Mouse (Mus musculus): ENCODE measurements at regions not wholly inside any gene's neighbourhood (a gene's known extent, or its start where the extent isn't known, plus 50 kb on each side); places are given as distances from the start of the nearest gene placed in this dataset.

DNA sequence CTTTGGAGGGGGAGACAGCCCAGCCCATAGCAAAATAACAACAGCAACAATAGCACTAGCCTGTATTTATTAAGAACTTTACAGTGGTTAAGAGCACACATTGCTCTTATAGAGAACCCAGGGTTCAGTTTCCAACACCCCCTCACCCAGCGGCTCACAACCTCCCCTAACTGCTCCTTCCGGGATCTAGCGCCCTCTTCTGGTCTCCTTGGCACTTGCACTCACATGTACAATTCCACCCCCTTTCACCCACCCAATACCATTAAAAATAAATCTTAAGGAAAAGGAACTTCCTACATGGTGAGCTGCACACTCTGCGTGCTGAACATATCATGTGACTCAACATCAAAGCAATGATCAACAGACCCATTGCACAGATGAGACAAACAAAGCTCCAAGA is 261.5 kb upstream of the Irx3 start:
- Histone ChIP-seq H3K4me2 (ENCODE audit: low read depth) (no peak overlapping the region), H3K4me3 (no peak overlapping the region), H3K27me3 (ENCODE audit: control insufficient read depth, insufficient read depth, insufficient read length) (no peaks in the 10 kb centered on the region), H3K36me3 (ENCODE audit: control insufficient read depth, insufficient read depth) (no peaks in the 10 kb centered on the region), H3K79me2 (ENCODE audit: control insufficient read depth, insufficient read depth) (no peaks in the 10 kb centered on the region), H3ac (ENCODE audit: control insufficient read depth, insufficient read length) (no peak overlapping the region)
- no peak for TF ChIP-seq MAX (IDR thresholded peaks at IDR 0.05; ENCODE audit: low read depth)
- TF ChIP-seq SRF (IDR thresholded peaks at IDR 0.05; ENCODE audit: control insufficient read depth, insufficient read length, low read depth), result no peak
- no peak for TF ChIP-seq MYOG (IDR thresholded peaks at IDR 0.05; ENCODE audit: control insufficient read depth in 1 of 3, insufficient read depth in 1 of 3, insufficient read length in 2 of 3, low read depth in 2 of 3)
- TF ChIP-seq TCF12 (IDR thresholded peaks at IDR 0.05; ENCODE audit: insufficient read depth, poor library complexity, severe bottlenecking), result no peak
- TF ChIP-seq POLR2A (IDR thresholded peaks at IDR 0.05; ENCODE audit: insufficient read length, low read depth), result no peak
- no peak for TF ChIP-seq TCF3 (IDR thresholded peaks at IDR 0.05; ENCODE audit: insufficient read length, low read depth)
- no peak for TF ChIP-seq CEBPB (IDR thresholded peaks at IDR 0.05; ENCODE audit: insufficient read depth, poor library complexity, severe bottlenecking)
- no peak for TF ChIP-seq REST (IDR thresholded peaks at IDR 0.05; ENCODE audit: insufficient read depth, insufficient read length)
- TF ChIP-seq E2F4 (IDR thresholded peaks at IDR 0.05; ENCODE audit: insufficient read depth), result no peak
- TF ChIP-seq POLR2AphosphoS2 (IDR thresholded peaks at IDR 0.05; ENCODE audit: insufficient read length, low read depth), result no peak
- no peak for TF ChIP-seq MYOD1 (IDR thresholded peaks at IDR 0.05; ENCODE audit: control insufficient read depth in 1 of 3, insufficient read length in 2 of 3, low read depth in 2 of 3)
- no peak for TF ChIP-seq USF1 (IDR thresholded peaks at IDR 0.05; ENCODE audit: low read depth)

DNA sequence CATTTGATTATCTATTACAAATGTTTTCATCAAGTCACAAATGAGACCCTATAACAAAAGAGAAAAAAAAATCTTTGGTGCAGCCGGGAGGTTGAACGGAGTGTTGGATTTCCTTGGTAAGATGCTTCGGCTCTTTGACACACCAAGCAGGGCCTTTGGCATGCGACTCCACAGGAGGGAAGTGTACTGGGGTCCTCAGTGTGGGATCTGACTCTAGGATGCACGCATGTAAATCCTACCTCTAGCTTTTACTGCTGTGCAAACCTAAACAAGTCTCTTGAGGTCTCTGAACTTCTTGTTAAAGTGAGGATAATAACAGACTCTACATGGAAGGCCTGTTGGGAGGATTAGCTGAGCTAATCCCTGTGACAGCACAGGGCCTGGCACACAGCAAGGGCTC is 257.6 kb upstream of the Irx3 start:
- Histone ChIP-seq H3K79me2 (ENCODE audit: control insufficient read depth, insufficient read depth) (no peaks in the 10 kb centered on the region), H3K4me2 (ENCODE audit: low read depth) (no peak overlapping the region), H3K36me3 (ENCODE audit: control insufficient read depth, insufficient read depth) (no peaks in the 10 kb centered on the region), H3ac (ENCODE audit: control insufficient read depth, insufficient read length) (no peak overlapping the region), H3K27me3 (ENCODE audit: control insufficient read depth, insufficient read depth, insufficient read length) (no peaks in the 10 kb centered on the region), H3K4me3 (no peak overlapping the region)
- TF ChIP-seq MYOG (IDR thresholded peaks at IDR 0.05; ENCODE audit: control insufficient read depth in 1 of 3, insufficient read depth in 1 of 3, insufficient read length in 2 of 3, low read depth in 2 of 3) (no peak), E2F4 (IDR thresholded peaks at IDR 0.05; ENCODE audit: insufficient read depth) (no peak), POLR2AphosphoS2 (IDR thresholded peaks at IDR 0.05; ENCODE audit: insufficient read length, low read depth) (no peak), USF1 (IDR thresholded peaks at IDR 0.05; ENCODE audit: low read depth) (no peak), REST (IDR thresholded peaks at IDR 0.05; ENCODE audit: insufficient read depth, insufficient read length) (no peak), CEBPB (IDR thresholded peaks at IDR 0.05; ENCODE audit: insufficient read depth, poor library complexity, severe bottlenecking) (no peak), TCF3 (IDR thresholded peaks at IDR 0.05; ENCODE audit: insufficient read length, low read depth) (no peak), MAX (IDR thresholded peaks at IDR 0.05; ENCODE audit: low read depth) (no peak)

DNA sequence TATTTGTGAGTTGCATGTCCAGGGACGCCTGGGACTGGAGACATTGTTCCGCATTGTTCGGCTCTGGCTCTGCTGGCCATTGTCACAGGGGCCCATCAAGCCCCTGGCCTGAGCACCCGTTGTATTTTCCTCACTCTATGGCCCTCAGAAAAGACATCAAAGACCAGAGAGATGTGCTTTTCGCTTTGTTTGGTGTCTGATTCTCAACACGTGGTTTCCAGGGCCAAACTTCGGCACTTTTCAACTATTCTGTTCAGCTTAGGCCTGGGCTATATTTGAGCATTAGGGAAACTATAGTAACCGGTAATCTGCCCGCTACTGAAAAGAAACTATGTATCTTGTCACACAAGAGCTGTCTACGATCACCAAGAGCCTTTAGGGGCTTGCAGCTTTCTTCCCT is 257.1 kb upstream of the Irx3 start:
- H3ac ChIP-seq (ENCODE audit: control insufficient read depth, insufficient read length), result no peak overlapping the region
- TF ChIP-seq CEBPB (IDR thresholded peaks at IDR 0.05; ENCODE audit: insufficient read depth, poor library complexity, severe bottlenecking) (no peak), MYOD1 (IDR thresholded peaks at IDR 0.05; ENCODE audit: control insufficient read depth in 1 of 3, insufficient read length in 2 of 3, low read depth in 2 of 3) (no peak), SRF (IDR thresholded peaks at IDR 0.05; ENCODE audit: control insufficient read depth, insufficient read length, low read depth) (no peak), POLR2AphosphoS2 (IDR thresholded peaks at IDR 0.05; ENCODE audit: insufficient read length, low read depth) (no peak), USF1 (IDR thresholded peaks at IDR 0.05; ENCODE audit: low read depth) (no peak)
- H3K27me3 ChIP-seq (ENCODE audit: control insufficient read depth, insufficient read depth, insufficient read length), result no peaks in the 10 kb centered on the region
- no peak overlapping the region for H3K4me3 ChIP-seq
- H3K36me3 ChIP-seq (ENCODE audit: control insufficient read depth, insufficient read depth), result no peaks in the 10 kb centered on the region
- H3K4me2 ChIP-seq (ENCODE audit: low read depth), result no peak overlapping the region
- no peaks in the 10 kb centered on the region for H3K79me2 ChIP-seq (ENCODE audit: control insufficient read depth, insufficient read depth)

DNA sequence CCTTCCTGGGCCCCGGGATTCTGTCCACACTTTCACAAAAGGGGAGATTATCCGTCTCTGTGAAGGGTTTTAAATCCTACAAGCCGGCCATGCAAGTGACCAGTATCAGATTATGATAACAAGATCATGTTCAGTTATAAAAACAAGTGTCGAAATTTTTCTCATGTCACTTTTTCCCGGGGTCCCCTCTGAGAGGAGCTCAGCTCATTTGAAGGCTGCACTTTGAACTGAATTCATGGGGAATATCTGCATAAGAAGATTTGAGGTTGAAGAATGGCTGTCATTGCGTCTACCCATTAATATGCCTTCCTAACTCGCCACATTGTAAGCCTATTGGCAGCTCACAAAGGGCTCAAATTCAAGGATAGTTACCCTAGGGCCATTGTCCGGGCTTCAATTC is 256.0 kb upstream of the Irx3 start:
- Histone ChIP-seq H3K79me2 (ENCODE audit: control insufficient read depth, insufficient read depth) (no peaks in the 10 kb centered on the region), H3K4me2 (ENCODE audit: low read depth) (no peak overlapping the region), H3ac (ENCODE audit: control insufficient read depth, insufficient read length) (no peak overlapping the region), H3K27me3 (ENCODE audit: control insufficient read depth, insufficient read depth, insufficient read length) (no peaks in the 10 kb centered on the region), H3K4me3 (no peak overlapping the region), H3K36me3 (ENCODE audit: control insufficient read depth, insufficient read depth) (no peaks in the 10 kb centered on the region)
- TF ChIP-seq MYOD1 (IDR thresholded peaks at IDR 0.05; ENCODE audit: control insufficient read depth in 1 of 3, insufficient read length in 2 of 3, low read depth in 2 of 3), result no peak

DNA sequence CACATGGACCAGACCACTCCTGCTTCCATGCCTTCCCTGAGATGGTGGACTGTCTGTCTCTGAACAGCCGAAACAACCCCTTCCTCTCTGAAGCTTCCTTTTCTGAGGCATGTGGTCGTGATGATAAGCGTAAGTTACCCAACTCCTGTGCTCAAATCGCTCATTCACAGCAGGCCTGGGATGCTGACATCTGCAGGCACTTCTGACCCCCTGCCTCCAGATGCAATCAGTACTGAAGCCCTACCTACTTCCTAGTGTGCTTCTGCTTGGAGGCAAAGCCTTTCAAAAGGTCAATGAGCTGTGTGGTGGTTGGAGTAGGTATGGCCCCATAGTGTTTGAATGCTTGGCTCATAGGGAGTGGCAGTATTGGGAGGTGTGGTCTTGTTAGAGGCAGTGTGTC is 253.7 kb upstream of the Irx3 start:
- Histone ChIP-seq H3K4me3 (no peak overlapping the region), H3K36me3 (ENCODE audit: control insufficient read depth, insufficient read depth) (no peaks in the 10 kb centered on the region), H3K27me3 (ENCODE audit: control insufficient read depth, insufficient read depth, insufficient read length) (no peaks in the 10 kb centered on the region), H3K4me2 (ENCODE audit: low read depth) (no peak overlapping the region), H3K79me2 (ENCODE audit: control insufficient read depth, insufficient read depth) (no peaks in the 10 kb centered on the region), H3ac (ENCODE audit: control insufficient read depth, insufficient read length) (no peak overlapping the region)
- no peak for TF ChIP-seq CEBPB (IDR thresholded peaks at IDR 0.05; ENCODE audit: insufficient read depth, poor library complexity, severe bottlenecking)
- no peak for TF ChIP-seq SRF (IDR thresholded peaks at IDR 0.05; ENCODE audit: control insufficient read depth, insufficient read length, low read depth)
- no peak for TF ChIP-seq POLR2A (IDR thresholded peaks at IDR 0.05; ENCODE audit: insufficient read length, low read depth)
- no peak for TF ChIP-seq MYOD1 (IDR thresholded peaks at IDR 0.05; ENCODE audit: control insufficient read depth in 1 of 3, insufficient read length in 2 of 3, low read depth in 2 of 3)
- TF ChIP-seq REST (IDR thresholded peaks at IDR 0.05; ENCODE audit: insufficient read depth, insufficient read length), result no peak
- no peak for TF ChIP-seq MYOG (IDR thresholded peaks at IDR 0.05; ENCODE audit: control insufficient read depth in 1 of 3, insufficient read depth in 1 of 3, insufficient read length in 2 of 3, low read depth in 2 of 3)
- no peak for TF ChIP-seq POLR2AphosphoS2 (IDR thresholded peaks at IDR 0.05; ENCODE audit: insufficient read length, low read depth)
- no peak for TF ChIP-seq TCF12 (IDR thresholded peaks at IDR 0.05; ENCODE audit: insufficient read depth, poor library complexity, severe bottlenecking)
- TF ChIP-seq MAX (IDR thresholded peaks at IDR 0.05; ENCODE audit: low read depth), result no peak
